ENCODE assay signal across 7 mouse cellular contexts in genomic region chr4:56946180-56946579, GRCm38 (mm10). TPM values are rescaled to one million over a fixed set of nuclear protein-coding genes. Genes with fewer than 3 reads are reported as not detected.
DNase-seq lines count a peak whose midpoint lies in the region; ATAC-seq and TF ChIP-seq lines count a peak whose summit lies in the region.

No protein-coding gene starts in this region.

- peak overlapping the region; percentile 84 for H3K9ac ChIP-seq in embryonic facial prominence, embryonic 15.5 days
- H3K9ac ChIP-seq in liver, embryonic 11.5 days (ENCODE audit: low read depth, low read length): peak overlapping the region; percentile 95
- peak overlapping the region; percentile 86 for H3K9ac ChIP-seq in stomach, postnatal 0 days (ENCODE audit: low read length)

- ATAC-seq in embryonic facial prominence, embryonic 15.5 days (ENCODE audit: insufficient number of reproducible peaks, low FRiP score, low TSS enrichment, low read depth): no peak
- ATAC-seq in liver, embryonic 11.5 days (replicated peaks; ENCODE audit: low FRiP score): no peak; the same call in 1 of the 2 replicates
- peak; percentile 30; the same call in 1 of the 2 replicates for ATAC-seq in stomach, postnatal 0 days (ENCODE audit: low FRiP score, low TSS enrichment)

- no peak for TF ChIP-seq CTCF in testis, adult 2 months (IDR thresholded peaks at IDR 0.05; ENCODE audit: control insufficient read depth, insufficient read depth, insufficient replicate concordance, low read depth, low read length)
- TF ChIP-seq CTCF in stomach, postnatal 0 days (IDR thresholded peaks at IDR 0.05; ENCODE audit: low read depth): no peak

- H3K36me3 ChIP-seq in testis, adult 2 months (ENCODE audit: control insufficient read depth, insufficient read depth, low read length): no peaks in the 10 kb centered on the region
- H3K36me3 ChIP-seq in embryonic facial prominence, embryonic 15.5 days: no peaks in the 10 kb centered on the region
- H3K36me3 ChIP-seq in liver, embryonic 11.5 days (ENCODE audit: control insufficient read depth, insufficient read depth, low read length): no peaks in the 10 kb centered on the region
- H3K36me3 ChIP-seq in stomach, postnatal 0 days (ENCODE audit: control insufficient read depth, insufficient read depth, low read length): no peaks in the 10 kb centered on the region

- H3K27me3 ChIP-seq in testis, adult 2 months (ENCODE audit: control insufficient read depth, insufficient read depth, low read length): no peaks in the 10 kb centered on the region
- no peaks in the 10 kb centered on the region for H3K27me3 ChIP-seq in embryonic facial prominence, embryonic 15.5 days
- no peaks in the 10 kb centered on the region for H3K27me3 ChIP-seq in liver, embryonic 11.5 days (replicated peaks; ENCODE audit: control insufficient read depth, insufficient read depth, low read length)
- no peaks in the 10 kb centered on the region for H3K27me3 ChIP-seq in stomach, postnatal 0 days (ENCODE audit: control insufficient read depth, insufficient read depth, low read length)

- H3K4me2 ChIP-seq in embryonic facial prominence, embryonic 15.5 days (replicated peaks): peak overlapping the region; percentile 74
- peak overlapping the region; percentile 95 for H3K4me2 ChIP-seq in liver, embryonic 11.5 days
- peak overlapping the region; percentile 93 for H3K4me2 ChIP-seq in stomach, postnatal 0 days (replicated peaks; ENCODE audit: low read depth)

- WGBS in embryonic facial prominence, embryonic 15.5 days: under 1% methylated on average over 14 of the region's 14 CpGs
- 2% methylated on average over 14 of the region's 14 CpGs for WGBS in liver, embryonic 11.5 days
- under 1% methylated on average over 14 of the region's 14 CpGs for WGBS in stomach, postnatal 0 days

- H3K4me1 ChIP-seq in testis, adult 2 months (ENCODE audit: control insufficient read depth, insufficient read depth, low read length): peaks cover 6% of the 10 kb centered on the region
- peaks cover 35% of the 10 kb centered on the region for H3K4me1 ChIP-seq in embryonic facial prominence, embryonic 15.5 days
- H3K4me1 ChIP-seq in liver, embryonic 11.5 days (replicated peaks; ENCODE audit: control insufficient read depth, insufficient read depth, low read length): peaks cover 26% of the 10 kb centered on the region
- H3K4me1 ChIP-seq in stomach, postnatal 0 days (replicated peaks; ENCODE audit: control insufficient read depth, insufficient read depth): peaks cover 7% of the 10 kb centered on the region; the same call in 1 of the 2 replicates

- TF ChIP-seq POLR2A in testis, adult 2 months (IDR thresholded peaks at IDR 0.05; ENCODE audit: control insufficient read depth, low read depth, low read length): no peak

- no peak for DNase-seq in testis, postnatal 14 days (ENCODE audit: low spot score)
- DNase-seq in liver, embryonic 11.5 days (ENCODE audit: low spot score): no peak
- no peak for DNase-seq in stomach, postnatal 0 days (ENCODE audit: low spot score)
- no peak for DNase-seq in right cerebral cortex, postnatal 14 days
- DNase-seq in ovary, postnatal 36 days (ENCODE audit: low spot score): no peak

- no peaks in the 10 kb centered on the region for H3K9me3 ChIP-seq in embryonic facial prominence, embryonic 15.5 days (replicated peaks)
- no peaks in the 10 kb centered on the region for H3K9me3 ChIP-seq in liver, embryonic 11.5 days (ENCODE audit: control insufficient read depth, low read length)
- no peaks in the 10 kb centered on the region for H3K9me3 ChIP-seq in stomach, postnatal 0 days (ENCODE audit: control insufficient read depth, low read length)

- peak overlapping the region; percentile 91 for H3K4me3 ChIP-seq in testis, adult 2 months (ENCODE audit: control insufficient read depth, low read depth, low read length)
- peak overlapping the region; percentile 93 for H3K4me3 ChIP-seq in embryonic facial prominence, embryonic 15.5 days (replicated peaks)
- peak overlapping the region; percentile 90 for H3K4me3 ChIP-seq in liver, embryonic 11.5 days (ENCODE audit: low read depth, low read length)
- H3K4me3 ChIP-seq in stomach, postnatal 0 days (ENCODE audit: low read depth, low read length): peak overlapping the region; percentile 86

- TF ChIP-seq EP300 in stomach, postnatal 0 days (optimal IDR thresholded peaks at IDR 0.05): no peak

- H3K27ac ChIP-seq in testis, adult 2 months (ENCODE audit: control insufficient read depth, insufficient read depth, low read depth, low read length): peak overlapping the region; percentile 73; the same call in 1 of the 2 replicates
- H3K27ac ChIP-seq in embryonic facial prominence, embryonic 15.5 days (replicated peaks): peak overlapping the region; percentile 88
- H3K27ac ChIP-seq in liver, embryonic 11.5 days (ENCODE audit: low read depth, low read length): no peak overlapping the region
- peak overlapping the region; percentile 95 for H3K27ac ChIP-seq in stomach, postnatal 0 days (replicated peaks)

RNA-seq across cellular contexts. Expression of gene Tmem245, which starts 1.1 kb away (rescaled TPM):
- 3.1 and 3.9 TPM in 2 replicates for polyA plus RNA-seq in testis, adult 2 months (2012; rRNA removed)
- polyA plus RNA-seq in embryonic facial prominence, embryonic 15.5 days (2015; fragmentation: Nextera tagmentation; extraction: Ambion mirVana): 8.7 and 11.1 TPM in 2 replicates
- 6.4 and 7.2 TPM in 2 replicates for polyA plus RNA-seq in liver, embryonic 11.5 days (2014; fragmentation: Nextera tagmentation; extraction: Ambion mirVana)
- 4.0 and 4.9 TPM in 2 replicates for polyA plus RNA-seq in stomach, postnatal 0 days (2015; fragmentation: Nextera tagmentation; extraction: Ambion mirVana)

RNA-seq across cellular contexts. Expression of gene Frrs1l, which starts 44.0 kb away (rescaled TPM):
- 0.51 and 0.58 TPM in 2 replicates for polyA plus RNA-seq in testis, adult 2 months (2012; rRNA removed)
- polyA plus RNA-seq in embryonic facial prominence, embryonic 15.5 days (2015; fragmentation: Nextera tagmentation; extraction: Ambion mirVana): 2.6 and 2.9 TPM in 2 replicates
- polyA plus RNA-seq in liver, embryonic 11.5 days (2014; fragmentation: Nextera tagmentation; extraction: Ambion mirVana): 0.09 and 0.33 TPM in 2 replicates
- polyA plus RNA-seq in stomach, postnatal 0 days (2015; fragmentation: Nextera tagmentation; extraction: Ambion mirVana): 0.21 TPM in 2 replicates
